Mouse (Mus musculus) MEL (cell line): ENCODE data around the gene Kif28. TPM values are rescaled to one million over a fixed set of nuclear protein-coding genes. Genes with fewer than 3 reads are reported as not detected.

Experiments
- DNase-seq: peaks from one replicate; pipeline ENCODE4 v3.0.0; 2011; ENCODE audit warnings: low read depth, low spot score
- H3K27ac ChIP-seq: 2 replicates; pipeline ENCODE4 v1.5.1; 2012; ENCODE audit warnings: low read depth, mild to moderate bottlenecking, control low read depth, low read length, moderate library complexity; ENCODE audit not compliant: control insufficient read depth
- H3K27me3 ChIP-seq, 2 experiments: fragments of 150-350 bp in 1 of 2; sonication (generic) in 1 of 2; 2 replicates each; pipeline ENCODE4 v1.6.1; 2012; ENCODE audit warnings: low read length in 2 of 2, mild to moderate bottlenecking in 2 of 2, improper control_type of control experiment in 1 of 2, moderate library complexity in 1 of 2; ENCODE audit not compliant: insufficient read depth in 2 of 2, control insufficient read depth in 1 of 2
- H3K36me3 ChIP-seq, 2 experiments: 2 replicates each; pipeline ENCODE4 v1.6.1; 2012 to 2014; ENCODE audit warnings: low read length in 2 of 2, improper control_type of control experiment in 1 of 2, inconsistent platforms in 1 of 2, mild to moderate bottlenecking in 1 of 2; ENCODE audit not compliant: insufficient read depth in 2 of 2, control insufficient read depth in 1 of 2
- H3K4me1 ChIP-seq, 2 experiments: fragments of 150-350 bp in 1 of 2; sonication (generic) in 1 of 2; 2 replicates each; pipeline ENCODE4 v1.6.1; 2012; ENCODE audit warnings: low read length in 2 of 2, improper control_type of control experiment in 1 of 2, mild to moderate bottlenecking in 1 of 2; ENCODE audit not compliant: insufficient read depth in 2 of 2, control insufficient read depth in 1 of 2
- H3K4me3 ChIP-seq, 2 experiments: fragments of 150-350 bp in 1 of 2; sonication (generic) in 1 of 2; 2 replicates each; pipeline ENCODE4 v1.5.1; 2012; ENCODE audit warnings: low read depth in 2 of 2, low read length in 2 of 2, mild to moderate bottlenecking in 2 of 2, moderate library complexity in 2 of 2, control low read depth in 1 of 2, improper control_type of control experiment in 1 of 2; ENCODE audit not compliant: control insufficient read depth in 1 of 2, insufficient read depth in 1 of 2
- H3K79me2 ChIP-seq: 2 replicates; pipeline ENCODE4 v1.6.1; 2012; ENCODE audit warnings: mild to moderate bottlenecking, low read length, moderate library complexity; ENCODE audit not compliant: control insufficient read depth, poor library complexity, insufficient read depth
- H3K9ac ChIP-seq: 2 replicates; pipeline ENCODE4 v1.6.1; 2012; ENCODE audit warnings: low read depth, mild to moderate bottlenecking, control low read depth, low read length, moderate library complexity; ENCODE audit not compliant: control insufficient read depth, poor library complexity, severe bottlenecking
- H3K9me3 ChIP-seq: fragments of 150-350 bp; sonication (generic); replicated peaks from 2 replicates; pipeline ENCODE4 v1.6.1; 2012; ENCODE audit warnings: mild to moderate bottlenecking, low read length, improper control_type of control experiment, moderate library complexity; ENCODE audit not compliant: insufficient read depth
- E2F4 ChIP-seq: IDR thresholded peaks from 2 replicates; pipeline ENCODE4 v1.6.1; 2011; ENCODE audit warnings: low read depth, low read length, improper control_type of control experiment, borderline replicate concordance
- MAFK ChIP-seq: IDR thresholded peaks from 2 replicates; pipeline ENCODE4 v1.6.1; 2011; ENCODE audit warnings: low read depth, mild to moderate bottlenecking, low read length, improper control_type of control experiment, borderline replicate concordance
- MEF2A ChIP-seq: IDR thresholded peaks from 2 replicates; pipeline ENCODE4 v1.6.1; 2014; ENCODE audit warnings: low read depth, mild to moderate bottlenecking, inconsistent platforms, low read length, improper control_type of control experiment; ENCODE audit not compliant: poor library complexity, insufficient replicate concordance, severe bottlenecking; ENCODE audit errors: extremely low read depth
- NELFE ChIP-seq: IDR thresholded peaks from 2 replicates; pipeline ENCODE4 v1.6.1; 2011; ENCODE audit warnings: low read depth, low read length, improper control_type of control experiment
- POLR2A ChIP-seq, 2 experiments: IDR thresholded peaks; 2 replicates each; pipeline ENCODE4 v1.6.1; 2011 to 2012; ENCODE audit warnings: low read length in 2 of 2, mild to moderate bottlenecking in 2 of 2, control low read depth in 1 of 2, improper control_type of control experiment in 1 of 2, low read depth in 1 of 2, moderate library complexity in 1 of 2; ENCODE audit not compliant: control insufficient read depth in 1 of 2, insufficient read depth in 1 of 2, poor library complexity in 1 of 2
- POLR2AphosphoS2 ChIP-seq: IDR thresholded peaks from 2 replicates; pipeline ENCODE4 v1.6.1; 2011; ENCODE audit warnings: low read length, improper control_type of control experiment
- POLR2AphosphoS5 ChIP-seq: IDR thresholded peaks from 2 replicates; pipeline ENCODE4 v1.6.1; 2012; ENCODE audit warnings: low read depth, borderline replicate concordance, mild to moderate bottlenecking, inconsistent platforms, low read length, moderate library complexity, mixed read lengths
- SIN3A ChIP-seq: IDR thresholded peaks from 2 replicates; pipeline ENCODE4 v1.6.1; 2012; ENCODE audit warnings: low read length, improper control_type of control experiment, inconsistent platforms
- UBTF ChIP-seq: IDR thresholded peaks from 2 replicates; pipeline ENCODE4 v1.6.1; 2012; ENCODE audit warnings: low read depth, mild to moderate bottlenecking, inconsistent platforms, low read length, improper control_type of control experiment, moderate library complexity, borderline replicate concordance; ENCODE audit not compliant: insufficient read depth
- ZMIZ1 ChIP-seq: IDR thresholded peaks from 2 replicates; pipeline ENCODE4 v1.6.1; 2012; ENCODE audit warnings: low read depth, mild to moderate bottlenecking, inconsistent platforms, low read length, improper control_type of control experiment, moderate library complexity
- ZNF384 ChIP-seq: IDR thresholded peaks from 2 replicates; pipeline ENCODE4 v1.6.1; 2012; ENCODE audit warnings: low read depth, mild to moderate bottlenecking, inconsistent platforms, low read length, improper control_type of control experiment
- polyA plus RNA-seq, 2 experiments: library from polyadenylated mRNA; stranded (reverse) in 1 of 2; unstranded in 1 of 2; fragments of >175 nt in 1 of 2; fragments of >200 nt in 1 of 2; gene quantifications; 2 replicates each; pipeline versions ENCODE4 v1.2.1 to v1.2.4; 2012; ENCODE audit warnings: low replicate concordance in 2 of 2, low read depth in 1 of 2; ENCODE audit not compliant: insufficient read length in 2 of 2, insufficient read depth in 1 of 2, missing spikeins in 1 of 2
- total RNA-seq: library from RNA; depleted of rRNA; stranded (reverse); fragments of 300-350 nt; gene quantifications from 2 replicates; pipeline ENCODE4 v1.2.3, GENCODE M21; 2012; rRNA removed

Kif28 gene
- 0.03 and 0.27 TPM in 2 replicates for total RNA-seq
- polyA plus RNA-seq, result under 1 TPM in 1 of 2 experiments, not detected in 1; 0.13 TPM

GRCm38 (mm10) chr1:179745171-179745570 lies at the start of gene Kif28:
TSS of gene Kif28 (minus strand) at chr1:179745271.
- no peaks in the 10 kb centered on the region for H3K79me2 ChIP-seq
- no peak for TF ChIP-seq MAFK
- TF ChIP-seq POLR2AphosphoS2, result no peak
- no peak for TF ChIP-seq MEF2A
- TF ChIP-seq NELFE, result no peak
- TF ChIP-seq, all 39 proteins: peak for 0
- Histone ChIP-seq H3K9me3 (no peaks in the 10 kb centered on the region), H3K27ac (no peak within 1 kb of the TSS), H3K4me3 (no peak within 1 kb of the TSS), H3K27me3 (no peaks in the 10 kb centered on the region), H3K9ac (no peak within 1 kb of the TSS), H3K36me3 (peaks cover 0 to 16% of the 10 kb centered on the region in 2 experiments; a peak in 2 of 4 replicates), H3K4me1 (no peaks in the 10 kb centered on the region)
- DNase-seq, result no peak

- H3K4me1 ChIP-seq, result no peaks in the 10 kb centered on the region; a peak in 1 of 4 replicates
- no peaks in the 10 kb centered on the region for H3K9me3 ChIP-seq
- DNase-seq, result no peak
- no peaks in the 10 kb centered on the region for H3K27me3 ChIP-seq
- H3K36me3 ChIP-seq, result peaks cover 7 to 60% of the 10 kb centered on the region in 2 experiments
- H3K9ac ChIP-seq, result no peak overlapping the region
- TF ChIP-seq UBTF, result no peak
- TF ChIP-seq ZMIZ1, result no peak
- no peak for TF ChIP-seq SIN3A
- no peak for TF ChIP-seq POLR2AphosphoS5
- no peak for TF ChIP-seq POLR2A (IDR thresholded peaks at IDR 0.05; ENCODE audit: control insufficient read depth in 1 of 2, insufficient read depth in 1 of 2, low read depth in 1 of 2, low read length in 2 of 2, poor library complexity in 1 of 2)
- H3K4me3 ChIP-seq, result no peak overlapping the region
- H3K79me2 ChIP-seq, result peaks cover under 1% of the 10 kb centered on the region; the same call in 1 of the 2 replicates
- no peak overlapping the region for H3K27ac ChIP-seq
These were observed 42.2 kb upstream of the Kif28 start for GRCm38 (mm10) chr1:179787281-179787680.

- Histone ChIP-seq H3K4me3 (no peak overlapping the region), H3K27ac (no peak overlapping the region), H3K4me1 (no peaks in the 10 kb centered on the region; a peak in 1 of 4 replicates), H3K9ac (no peak overlapping the region), H3K79me2 (peaks cover 2% of the 10 kb centered on the region; the same call in 1 of the 2 replicates), H3K9me3 (no peaks in the 10 kb centered on the region), H3K36me3 (peaks cover under 1 to 64% of the 10 kb centered on the region in 2 experiments; a peak in 3 of 4 replicates), H3K27me3 (no peaks in the 10 kb centered on the region)
- TF ChIP-seq ZNF384 (peak; percentile 30; the same call in 1 of the 2 replicates), E2F4 (no peak)
- no peak for DNase-seq
These were observed 40.4 kb upstream of the Kif28 start for GRCm38 (mm10) chr1:179785502-179785901.
